Mouse (Mus musculus) left cerebral cortex, adult 9 months (tissue): ENCODE measurements around the gene Coq8b.

Experiments
- DNase-seq, 2 experiments: peaks; one replicate each; pipeline ENCODE4 v3.0.0; 2022; ENCODE audit warnings: low spot score in 2 of 2

The Coq8b gene

GRCm38 (mm10) chr7:27232781-27233281 is at the start of gene Coq8b:
Gene Coq8b, plus strand, starts transcription at chr7:27233023.
- peak; percentile 79 to 93 for DNase-seq

- DNase-seq = no peak
Measured at GRCm38 (mm10) chr7:27184964-27185363, 47.9 kb upstream of the Coq8b start.

- DNase-seq = no peak
Measured at GRCm38 (mm10) chr7:27185986-27186385, 46.8 kb upstream of the Coq8b start.

GRCm38 (mm10) chr7:27189271-27189931 is 43.4 kb upstream of the Coq8b start:
- no peak for DNase-seq

GRCm38 (mm10) chr7:27192434-27192833 is 40.4 kb upstream of the Coq8b start:
- no peak for DNase-seq

GRCm38 (mm10) chr7:27193731-27194130 is 39.1 kb upstream of the Coq8b start:
- no peak for DNase-seq

GRCm38 (mm10) chr7:27195681-27196611 is 36.9 kb upstream of the Coq8b start, which contains the start of the genes BC024978 and Snrpa:
Gene BC024978, plus strand, starts transcription at chr7:27195781.
Gene Snrpa, minus strand, starts transcription at chr7:27196271.
- DNase-seq = peak; percentile 99

GRCm38 (mm10) chr7:27197136-27197535 is 35.7 kb upstream of the Coq8b start:
- DNase-seq = no peak

- DNase-seq = no peak
Measured at GRCm38 (mm10) chr7:27197634-27198033, 35.2 kb upstream of the Coq8b start.

- DNase-seq = no peak
Measured at GRCm38 (mm10) chr7:27198355-27198754, 34.5 kb upstream of the Coq8b start.

GRCm38 (mm10) chr7:27198779-27199178 is 34.0 kb upstream of the Coq8b start:
- DNase-seq = no peak

- no peak for DNase-seq
Measured at GRCm38 (mm10) chr7:27203730-27204449, 28.9 kb upstream of the Coq8b start.

- no peak for DNase-seq
Measured at GRCm38 (mm10) chr7:27212626-27213025, 20.2 kb upstream of the Coq8b start.

GRCm38 (mm10) chr7:27218586-27218985 is 14.2 kb upstream of the Coq8b start:
- no peak for DNase-seq

GRCm38 (mm10) chr7:27219937-27220336 is 12.9 kb upstream of the Coq8b start:
- DNase-seq = no peak

- DNase-seq = no peak
Measured at GRCm38 (mm10) chr7:27221939-27222338, 10.9 kb upstream of the Coq8b start.

GRCm38 (mm10) chr7:27222538-27222937 is 10.3 kb upstream of the Coq8b start:
- no peak for DNase-seq

GRCm38 (mm10) chr7:27224877-27225575 is 7.8 kb upstream of the Coq8b start:
- DNase-seq = peak in 1 of 2 experiments; percentile 51

- no peak for DNase-seq
Measured at GRCm38 (mm10) chr7:27227276-27227675, 5.5 kb upstream of the Coq8b start.

GRCm38 (mm10) chr7:27227676-27228075 is 5.1 kb upstream of the Coq8b start:
- peak in 1 of 2 experiments; percentile 28 for DNase-seq

- DNase-seq = peak; percentile 76 to 89
Measured at GRCm38 (mm10) chr7:27228281-27228821, 4.5 kb upstream of the Coq8b start, which contains the start of gene Itpkc. Gene Itpkc, minus strand, starts transcription at chr7:27228661.
